Mouse (Mus musculus): ENCODE measurements around the gene Trdmt1.

DNA sequence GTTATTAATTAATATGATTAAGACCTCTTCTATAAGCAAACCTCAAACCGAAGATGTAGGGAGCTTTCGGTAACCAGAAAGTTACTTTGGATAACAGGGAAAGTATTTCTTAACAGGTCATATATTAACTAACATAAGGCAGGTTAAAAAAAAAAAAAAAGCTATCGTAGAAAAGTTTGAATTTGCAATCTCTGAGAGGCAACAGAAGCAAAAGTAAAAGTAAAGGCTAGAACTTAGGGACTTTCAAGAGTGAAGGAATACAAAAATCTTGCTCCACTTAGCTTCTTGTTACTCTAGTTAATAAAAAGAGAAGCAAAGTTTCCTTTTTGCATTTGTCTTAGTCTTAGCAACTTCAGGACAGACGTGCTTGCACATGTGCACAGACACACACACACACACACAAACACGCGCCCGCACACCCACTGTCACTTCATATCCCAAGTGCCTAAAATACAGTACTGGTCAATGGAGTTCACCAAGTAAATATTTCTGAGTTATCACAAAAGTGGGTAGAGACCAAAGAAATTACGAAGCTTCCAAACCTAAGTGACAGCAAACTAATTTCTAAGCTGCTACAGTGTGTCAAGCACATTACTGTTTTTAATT, 846 bp downstream of the Trdmt1 start:
- no peak for TF ChIP-seq CTCF (IDR thresholded peaks at IDR 0.05; ENCODE audit: extremely low read depth, insufficient read length, insufficient replicate concordance, low read depth, low read length)
- TF ChIP-seq POLR2A (IDR thresholded peaks at IDR 0.05; ENCODE audit: low read depth, low read length), result no peak

Data from small intestine, adult 2 months (tissue).